21 mouse cellular contexts compared by ENCODE assay signal in genomic region chr6:140194276-140194675, GRCm38 (mm10).
A peak's percentile ranks its signal among the peaks of the same experiment; 100 is the strongest.
DNase-seq lines count a peak whose midpoint lies in the region; ATAC-seq lines count a peak whose summit lies in the region.
"Had no signal": no experiment of that assay in that cellular context is flagged by ENCODE, and none has a peak within 500 bp of the region (broad histone marks: within the 10 kb centered on the region; RNA-seq: fewer than 3 reads in every experiment).

No protein-coding gene starts in this region.

- peak; percentile 60 for ATAC-seq in frontal cortex, adult (ENCODE audit: low TSS enrichment)
- ATAC-seq: activated CD4-positive, CD25-positive, alpha-beta regulatory T cell, adult 4 months; forebrain, embryonic 13.5 days; inflammation-experienced regulatory T-cells, adult 6 months had no signal

- DNase-seq in frontal cortex, postnatal 25 days (ENCODE audit: low spot score in 2 of 2): no peak
- peak; percentile 57 for DNase-seq in layer of hippocampus, adult 11-12 months (ENCODE audit: low spot score)
- no peak for DNase-seq in layer of hippocampus, adult 9-10 months (ENCODE audit: low spot score)
- DNase-seq in layer of hippocampus, adult 18-20 months (ENCODE audit: low spot score in 2 of 2): peak; percentile 37 to 72
- DNase-seq in layer of hippocampus, postnatal 36 days: peak; percentile 24 to 26
- DNase-seq in neural tube, embryonic 10.5 days (ENCODE audit: extremely low spot score, low spot score): no peak
- no peak for DNase-seq in c-Kit-positive CD71-positive TER-119-positive erythroid progenitor cells, embryonic 14.5 days (ENCODE audit: low spot score)
- DNase-seq: adrenal gland, adult 2 months; adrenal gland, postnatal 36 days; cerebellum, adult 9-10 months; cerebellum, postnatal 36 days; gastrocnemius, postnatal 14 days; heart, postnatal 4 days; kidney, adult 11 months; kidney, postnatal 14 days; thymus, adult 18-20 months; thymus, postnatal 36 days had no signal

Comparison
In these comparisons a context has a peak if more than half of its experiments do, and no peak if none do; other contexts are left out.
1. DNase-seq: peak in layer of hippocampus, adult 11-12 months (single experiment), layer of hippocampus, adult 18-20 months (2 of 2) and layer of hippocampus, postnatal 36 days (2 of 2); none in frontal cortex, postnatal 25 days (0 of 2), layer of hippocampus, adult 9-10 months (single experiment), neural tube, embryonic 10.5 days (single experiment) and c-Kit-positive CD71-positive TER-119-positive erythroid progenitor cells, embryonic 14.5 days (single experiment).